Mouse (Mus musculus) stomach, embryonic 14.5 days (tissue): Measurements from ENCODE around the gene Srp72. TPM values are rescaled to one million over a fixed set of nuclear protein-coding genes. Genes with fewer than 3 reads are reported as not detected.

Experiments
- ATAC-seq: fragments of 200-750 bp; cut with Nextera tagmentation; 2 replicates; pipeline ENCODE4 v1.8.0; 2017; ENCODE audit warnings: low read depth, moderate TSS enrichment; ENCODE audit not compliant: insufficient number of reproducible peaks, insufficient read depth, low FRiP score
- H3K27ac ChIP-seq: fragments of 300-500 bp; sonication (generic); 2 replicates; pipeline ENCODE4 v1.5.1; 2014; ENCODE audit warnings: mild to moderate bottlenecking, low read length, moderate library complexity, mixed read lengths
- H3K27me3 ChIP-seq: fragments of 300-500 bp; sonication (generic); 2 replicates; pipeline ENCODE4 v1.6.1; 2014; ENCODE audit warnings: low read length, control low read depth, mixed read lengths; ENCODE audit not compliant: control insufficient read depth, insufficient read depth
- H3K36me3 ChIP-seq: fragments of 300-500 bp; sonication (generic); 2 replicates; pipeline ENCODE4 v1.6.1; 2014; ENCODE audit warnings: mild to moderate bottlenecking, control low read depth, low read length, moderate library complexity, mixed read lengths; ENCODE audit not compliant: control insufficient read depth, insufficient read depth
- H3K4me1 ChIP-seq: fragments of 300-500 bp; sonication (generic); 2 replicates; pipeline ENCODE4 v1.6.1; 2014; ENCODE audit warnings: low read length, control low read depth, mixed read lengths; ENCODE audit not compliant: control insufficient read depth, insufficient read depth
- H3K4me2 ChIP-seq: fragments of 300-500 bp; sonication (generic); replicated peaks from 2 replicates; pipeline ENCODE4 v1.6.1; 2014; ENCODE audit warnings: low read depth, low read length, control low read depth
- H3K4me3 ChIP-seq: fragments of 300-500 bp; sonication (generic); 2 replicates; pipeline ENCODE4 v1.5.1; 2014; ENCODE audit warnings: low read depth, low read length, control low read depth
- H3K9ac ChIP-seq: fragments of 300-500 bp; sonication (generic); replicated peaks from 2 replicates; pipeline ENCODE4 v1.6.1; 2014; ENCODE audit warnings: low read depth, mild to moderate bottlenecking, control low read depth, low read length, moderate library complexity, mixed read lengths
- H3K9me3 ChIP-seq: fragments of 300-500 bp; sonication (generic); 2 replicates; pipeline ENCODE4 v1.6.1; 2016; ENCODE audit warnings: low read depth, low read length, control low read depth; ENCODE audit not compliant: control insufficient read depth
- WGBS: fragments of 180-500 bp; shearing (Covaris S2); extraction: QIAGEN DNeasy Blood & Tissue Kit; methylation state at CpG from one replicate; pipeline ENCODE4 v1.1.7; 2014; 5-methylcytosine and 5-hydroxymethylcytosine counted together
- polyA plus RNA-seq: library from polyadenylated mRNA; unstranded; fragments of >200 nt; fragmentation: Nextera tagmentation; extraction: Ambion mirVana; gene quantifications from 2 replicates; pipeline ENCODE4 v1.2.1, GENCODE M21; 2014

The Srp72 gene
- polyA plus RNA-seq, 1 experiment from 2014 or later, result 113 TPM

- H3K4me3 ChIP-seq, result peak overlapping the region; percentile 89
- no peaks in the 10 kb centered on the region for H3K9me3 ChIP-seq
- H3K27me3 ChIP-seq, result no peaks in the 10 kb centered on the region
- H3K27ac ChIP-seq, result no peak overlapping the region
- peak overlapping the region; percentile 55 for H3K9ac ChIP-seq
- peaks cover 18% of the 10 kb centered on the region for H3K36me3 ChIP-seq
- ATAC-seq, result 0 out of 2 replicates have a peak, but pooled peaks have one; percentile 5
- peaks cover 5% of the 10 kb centered on the region; the same call in 1 of the 2 replicates for H3K4me1 ChIP-seq
- H3K4me2 ChIP-seq, result peak overlapping the region; percentile 77
- 2% methylated on average over 17 of the region's 17 CpGs for WGBS
These were observed 303 bp upstream of the Srp72 start for GRCm38 (mm10) chr5:76974207-76974553.

- H3K9me3 ChIP-seq, result no peaks in the 10 kb centered on the region
- no peak overlapping the region for H3K27ac ChIP-seq
- peaks cover 5% of the 10 kb centered on the region; the same call in 1 of the 2 replicates for H3K4me1 ChIP-seq
- no peak for ATAC-seq
- peak overlapping the region; percentile 89 for H3K4me3 ChIP-seq
- peak overlapping the region; percentile 66 for H3K4me2 ChIP-seq
- peaks cover 20% of the 10 kb centered on the region for H3K36me3 ChIP-seq
- 87% methylated on average over 8 of the region's 8 CpGs for WGBS
- H3K27me3 ChIP-seq, result no peaks in the 10 kb centered on the region
- H3K9ac ChIP-seq, result no peak overlapping the region
These were observed 1.3 kb downstream of the Srp72 start for GRCm38 (mm10) chr5:76975736-76976135.

GRCm38 (mm10) chr5:76984015-76984414, 9.5 kb downstream of the Srp72 start:
- Histone ChIP-seq H3K4me1 (no peaks in the 10 kb centered on the region), H3K4me2 (no peak overlapping the region), H3K4me3 (no peak overlapping the region), H3K27ac (no peak overlapping the region), H3K36me3 (peaks cover 61% of the 10 kb centered on the region), H3K9me3 (no peaks in the 10 kb centered on the region), H3K9ac (no peak overlapping the region), H3K27me3 (no peaks in the 10 kb centered on the region)
- 90% methylated on average over 11 of the region's 11 CpGs for WGBS
- no peak for ATAC-seq

- WGBS, result 88% methylated on average over 3 of the region's 3 CpGs
- Histone ChIP-seq H3K4me1 (no peaks in the 10 kb centered on the region), H3K9ac (no peak overlapping the region), H3K36me3 (peaks cover 67% of the 10 kb centered on the region), H3K9me3 (no peaks in the 10 kb centered on the region), H3K27me3 (no peaks in the 10 kb centered on the region), H3K4me3 (no peak overlapping the region), H3K27ac (no peak overlapping the region), H3K4me2 (no peak overlapping the region)
- ATAC-seq, result no peak
These were observed 16.3 kb downstream of the Srp72 start for GRCm38 (mm10) chr5:76990789-76991188.

GRCm38 (mm10) chr5:76993174-76993814, 18.8 kb downstream of the Srp72 start:
- no peak for ATAC-seq
- H3K4me1 ChIP-seq, result no peaks in the 10 kb centered on the region
- H3K36me3 ChIP-seq, result peaks cover 72% of the 10 kb centered on the region
- no peaks in the 10 kb centered on the region for H3K27me3 ChIP-seq
- no peak overlapping the region for H3K4me2 ChIP-seq
- H3K4me3 ChIP-seq, result no peak overlapping the region
- H3K9me3 ChIP-seq, result no peaks in the 10 kb centered on the region
- H3K9ac ChIP-seq, result no peak overlapping the region
- WGBS, result 93% methylated on average over 5 of the region's 5 CpGs
- H3K27ac ChIP-seq, result no peak overlapping the region

GRCm38 (mm10) chr5:76998416-76998815, 23.9 kb downstream of the Srp72 start:
- Histone ChIP-seq H3K27me3 (no peaks in the 10 kb centered on the region), H3K4me3 (no peak overlapping the region), H3K4me1 (no peaks in the 10 kb centered on the region), H3K36me3 (peaks cover 46% of the 10 kb centered on the region), H3K4me2 (no peak overlapping the region), H3K9ac (no peak overlapping the region), H3K27ac (no peak overlapping the region), H3K9me3 (no peaks in the 10 kb centered on the region)
- WGBS, result 40% methylated on average over 5 of the region's 5 CpGs
- no peak for ATAC-seq

- ATAC-seq, result no peak
- Histone ChIP-seq H3K27ac (no peak overlapping the region), H3K9ac (no peak overlapping the region), H3K27me3 (no peaks in the 10 kb centered on the region), H3K36me3 (peaks cover 29% of the 10 kb centered on the region), H3K4me3 (no peak overlapping the region), H3K9me3 (no peaks in the 10 kb centered on the region), H3K4me2 (no peak overlapping the region), H3K4me1 (no peaks in the 10 kb centered on the region)
- WGBS, result 90% methylated on average over 17 of the region's 17 CpGs
These were observed 26.7 kb downstream of the Srp72 start for GRCm38 (mm10) chr5:77001192-77001591.

GRCm38 (mm10) chr5:77004051-77004821, 29.8 kb downstream of the Srp72 start, which contains the start of gene Arl9:
TSS of gene Arl9 (plus strand) at chr5:77004055.
- Histone ChIP-seq H3K4me1 (no peaks in the 10 kb centered on the region), H3K27me3 (no peaks in the 10 kb centered on the region), H3K9ac (no peak within 1 kb of the TSS), H3K27ac (no peak within 1 kb of the TSS), H3K36me3 (peaks cover 5% of the 10 kb centered on the region), H3K4me2 (no peak within 1 kb of the TSS), H3K4me3 (no peak within 1 kb of the TSS), H3K9me3 (no peaks in the 10 kb centered on the region)
- no peak for ATAC-seq
- WGBS, result 89% methylated on average over 6 of the region's 6 CpGs
